Mouse (Mus musculus) heart, embryonic 10.5 days (tissue): Measurements from ENCODE around the gene Clic4. TPM values are rescaled to one million over a fixed set of nuclear protein-coding genes. Genes with fewer than 3 reads are reported as not detected.

Source experiments
- DNase-seq: peaks from one replicate; pipeline ENCODE4 v3.0.0-alpha.2; 2017; ENCODE audit warnings: low spot score
- H3K27ac ChIP-seq: fragments of 300-500 bp; sonication (generic); 2 replicates; pipeline ENCODE4 v1.5.1; 2016; ENCODE audit warnings: mild to moderate bottlenecking
- H3K27me3 ChIP-seq: fragments of 300-500 bp; sonication (generic); 2 replicates; pipeline ENCODE4 v1.6.1; 2016; ENCODE audit warnings: mild to moderate bottlenecking; ENCODE audit not compliant: poor library complexity, insufficient read depth, severe bottlenecking
- H3K36me3 ChIP-seq: fragments of 300-500 bp; sonication (generic); 2 replicates; pipeline ENCODE4 v1.6.1; 2016; ENCODE audit warnings: mild to moderate bottlenecking, moderate library complexity
- H3K4me1 ChIP-seq: fragments of 300-500 bp; sonication (generic); 2 replicates; pipeline ENCODE4 v1.6.1; 2016; ENCODE audit warnings: mild to moderate bottlenecking
- H3K4me3 ChIP-seq: fragments of 300-500 bp; sonication (generic); 2 replicates; pipeline ENCODE4 v1.5.1; 2016; ENCODE audit warnings: mild to moderate bottlenecking, moderate library complexity
- H3K9me3 ChIP-seq: fragments of 300-500 bp; sonication (generic); 2 replicates; pipeline ENCODE4 v1.6.1; 2016; ENCODE audit warnings: mild to moderate bottlenecking, moderate library complexity
- WGBS: fragments of 180-500 bp; shearing (Covaris S2); methylation state at CpG from one replicate; pipeline ENCODE4 v1.1.7; 2016; 5-methylcytosine and 5-hydroxymethylcytosine counted together
- polyA plus RNA-seq: library from polyadenylated mRNA; unstranded; fragments of >200 nt; fragmentation: Nextera tagmentation; extraction: Ambion mirVana; gene quantifications from 2 replicates; pipeline ENCODE4 v1.2.1, GENCODE M21; 2016

Clic4 gene
- polyA plus RNA-seq, 1 experiment from 2014 or later: 263 TPM

DNA sequence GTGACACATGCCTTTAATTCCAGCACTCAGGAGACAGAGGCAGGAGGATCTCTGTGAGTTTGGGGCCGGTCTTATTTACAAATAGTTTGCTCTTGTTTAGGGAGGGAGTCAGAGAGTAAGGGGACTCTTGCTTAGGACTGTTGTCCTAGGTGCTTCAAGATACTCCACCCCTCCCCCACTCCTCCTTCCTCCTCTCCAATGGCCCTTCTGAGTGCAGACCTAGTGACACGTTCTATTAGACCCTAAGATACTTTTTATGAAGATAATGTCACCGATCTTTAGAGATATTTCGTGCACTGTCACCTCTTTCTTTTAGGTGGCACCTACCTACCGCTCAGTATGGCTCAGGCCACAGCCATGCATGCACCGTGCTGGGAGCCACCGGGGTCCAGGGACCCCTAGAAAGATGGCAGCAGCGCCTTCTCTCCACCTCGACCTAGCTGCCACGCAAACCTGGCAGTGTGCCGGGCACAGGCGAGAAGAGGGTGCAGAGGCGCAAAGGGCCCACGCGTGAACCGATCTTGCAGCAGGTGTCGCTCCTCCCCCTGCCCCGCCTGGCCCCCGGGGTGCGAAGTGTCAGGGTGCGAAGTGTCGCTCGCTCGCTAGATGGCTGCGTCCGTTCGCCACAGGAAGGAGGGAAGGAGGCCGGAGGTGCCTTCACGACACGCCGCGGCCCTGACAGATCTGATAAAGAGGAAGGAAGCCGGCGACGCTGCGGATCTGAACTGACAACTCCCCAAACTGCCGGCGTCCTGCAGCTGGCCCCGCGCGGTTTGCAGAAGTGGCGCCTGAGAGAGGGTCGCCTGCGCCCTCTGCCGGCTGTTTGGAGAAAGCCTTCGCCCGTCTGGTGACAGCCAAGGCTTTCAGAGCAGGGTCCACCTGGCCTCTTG is 66.7 kb downstream of the Clic4 start:
- Histone ChIP-seq H3K27ac (no peak overlapping the region), H3K27me3 (peaks cover 54% of the 10 kb centered on the region), H3K4me1 (peaks cover 21% of the 10 kb centered on the region), H3K4me3 (peak overlapping the region; percentile 56), H3K9me3 (no peaks in the 10 kb centered on the region), H3K36me3 (peaks cover 10% of the 10 kb centered on the region)
- DNase-seq: peak; percentile 91
- WGBS: 2% methylated on average over 39 of the region's 47 CpGs

DNA sequence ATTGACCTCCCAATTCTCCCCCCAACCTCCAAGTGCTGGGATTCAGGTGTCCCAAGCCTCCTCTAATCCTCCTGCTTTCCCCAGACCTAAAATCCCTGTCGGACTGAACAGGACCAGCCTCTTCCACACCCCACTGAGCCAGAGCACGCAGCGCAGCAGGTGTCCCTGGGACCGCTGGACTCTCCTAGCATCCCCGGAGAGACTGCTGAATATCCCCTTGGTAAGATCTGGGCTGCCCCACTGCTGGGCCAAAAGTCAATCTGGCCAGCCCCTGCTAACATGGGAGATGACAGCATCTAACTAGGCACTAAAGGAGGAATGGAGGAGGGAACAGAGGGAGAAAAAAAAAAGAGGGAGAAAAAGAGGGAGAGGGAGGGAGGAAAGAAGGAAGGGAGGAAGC is 67.4 kb downstream of the Clic4 start:
- Histone ChIP-seq H3K36me3 (peaks cover 3% of the 10 kb centered on the region; the same call in 1 of the 2 replicates), H3K4me3 (no peak overlapping the region), H3K27ac (no peak overlapping the region), H3K27me3 (peaks cover 55% of the 10 kb centered on the region), H3K9me3 (no peaks in the 10 kb centered on the region), H3K4me1 (peaks cover 21% of the 10 kb centered on the region)
- DNase-seq: no peak
- 11% methylated on average over 5 of the region's 5 CpGs for WGBS

DNA sequence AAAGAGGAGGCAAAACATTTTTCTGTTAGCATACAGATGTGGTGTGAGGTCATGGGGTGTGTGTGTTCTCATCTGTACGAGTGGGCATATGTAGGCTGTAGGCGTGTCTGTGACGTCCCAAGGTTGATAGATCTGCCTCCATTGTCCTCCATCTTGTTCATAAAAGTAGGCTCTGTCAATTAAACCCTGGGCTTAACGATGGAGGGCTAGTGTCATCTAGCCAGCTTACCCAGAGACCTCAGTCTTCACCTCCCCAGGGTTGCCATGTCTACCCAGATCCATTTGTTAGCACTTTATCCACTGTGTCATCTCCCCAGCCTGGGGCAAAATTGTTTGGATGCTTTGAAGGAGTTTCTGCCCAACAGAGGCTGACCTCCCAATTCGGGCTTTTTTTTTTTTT is 67.9 kb downstream of the Clic4 start:
- WGBS: 52% methylated on average over 5 of the region's 5 CpGs
- H3K4me3 ChIP-seq: no peak overlapping the region
- H3K27ac ChIP-seq: no peak overlapping the region
- H3K36me3 ChIP-seq: no peaks in the 10 kb centered on the region
- H3K9me3 ChIP-seq: no peaks in the 10 kb centered on the region
- DNase-seq: no peak
- H3K4me1 ChIP-seq: peaks cover 21% of the 10 kb centered on the region
- H3K27me3 ChIP-seq: peaks cover 61% of the 10 kb centered on the region

DNA sequence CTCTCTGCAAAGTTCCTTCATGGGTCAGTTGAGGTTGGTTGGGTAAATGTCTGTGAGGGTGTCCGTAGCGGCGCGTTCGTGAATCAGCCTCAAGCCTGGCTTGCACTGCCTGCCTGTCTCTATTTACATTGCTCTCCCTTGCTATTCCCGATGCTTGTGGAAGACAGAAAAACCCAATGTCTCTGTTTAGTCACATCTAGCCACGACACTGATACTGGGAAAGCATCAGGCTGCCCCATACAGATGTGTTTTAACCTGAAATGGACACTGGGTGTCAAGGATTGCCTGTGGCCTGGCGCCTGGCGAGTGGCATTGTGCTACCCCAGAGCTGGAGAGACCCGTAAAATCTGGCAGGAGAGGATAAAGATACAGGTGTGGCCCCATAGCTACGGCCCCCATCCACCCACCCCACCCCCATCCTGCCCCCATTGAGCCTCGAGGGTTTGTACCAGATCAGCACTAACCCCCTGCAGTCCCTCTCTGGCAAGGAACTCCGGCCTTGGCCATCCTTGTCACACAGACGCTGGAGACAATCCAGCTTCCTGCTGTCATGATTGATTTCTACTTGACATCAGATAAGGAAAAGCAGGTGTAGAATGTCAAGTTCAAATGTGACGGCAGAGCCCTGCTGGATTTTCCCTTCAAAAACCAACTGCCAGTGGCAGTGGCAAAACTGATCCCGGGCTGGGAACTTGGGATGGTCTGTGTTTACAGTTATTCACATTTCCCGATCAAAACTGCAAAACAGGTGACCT is 68.6 kb downstream of the Clic4 start:
- no peak for DNase-seq
- H3K36me3 ChIP-seq: no peaks in the 10 kb centered on the region
- peaks cover 21% of the 10 kb centered on the region for H3K4me1 ChIP-seq
- peak overlapping the region; percentile 54 for H3K4me3 ChIP-seq
- 0 out of 2 replicates have a peak overlapping the region, but pooled peaks have one; percentile 5 for H3K27ac ChIP-seq
- peaks cover 61% of the 10 kb centered on the region for H3K27me3 ChIP-seq
- WGBS: 14% methylated on average over 17 of the region's 17 CpGs
- no peaks in the 10 kb centered on the region for H3K9me3 ChIP-seq

GRCm38 (mm10) chr4:135203279-135203678 is 69.3 kb downstream of the Clic4 start:
- H3K36me3 ChIP-seq: no peaks in the 10 kb centered on the region
- no peak for DNase-seq
- WGBS: 9% methylated on average over 14 of the region's 14 CpGs
- H3K27me3 ChIP-seq: peaks cover 61% of the 10 kb centered on the region
- peaks cover 21% of the 10 kb centered on the region for H3K4me1 ChIP-seq
- peak overlapping the region; percentile 54 for H3K4me3 ChIP-seq
- peak overlapping the region; percentile 5; the same call in 1 of the 2 replicates for H3K27ac ChIP-seq
- no peaks in the 10 kb centered on the region for H3K9me3 ChIP-seq

DNA sequence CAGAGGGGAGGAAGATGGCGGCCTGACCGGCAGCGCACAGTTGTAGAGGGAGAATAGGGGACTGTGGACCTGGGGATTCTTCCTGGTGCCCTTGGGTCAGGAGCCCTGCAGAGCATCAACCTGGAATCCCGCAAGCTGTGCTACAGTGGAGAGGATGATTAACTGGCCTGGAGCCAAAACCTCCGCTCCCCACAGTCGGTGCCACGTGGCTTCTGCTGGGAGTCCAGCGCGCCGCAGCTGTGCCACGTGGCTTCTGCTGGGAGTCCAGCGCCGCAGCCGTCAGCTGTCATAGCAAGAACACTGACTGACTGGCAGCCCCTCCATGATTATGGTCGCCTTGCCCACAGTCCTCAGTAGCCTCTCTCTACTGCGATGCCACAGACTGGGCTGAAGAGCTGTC is 70.8 kb downstream of the Clic4 start:
- WGBS: 82% methylated on average over 16 of the region's 16 CpGs
- Histone ChIP-seq H3K27me3 (peaks cover 55% of the 10 kb centered on the region), H3K4me1 (peaks cover 21% of the 10 kb centered on the region), H3K27ac (no peak overlapping the region), H3K9me3 (no peaks in the 10 kb centered on the region), H3K4me3 (no peak overlapping the region), H3K36me3 (no peaks in the 10 kb centered on the region)
- no peak for DNase-seq

DNA sequence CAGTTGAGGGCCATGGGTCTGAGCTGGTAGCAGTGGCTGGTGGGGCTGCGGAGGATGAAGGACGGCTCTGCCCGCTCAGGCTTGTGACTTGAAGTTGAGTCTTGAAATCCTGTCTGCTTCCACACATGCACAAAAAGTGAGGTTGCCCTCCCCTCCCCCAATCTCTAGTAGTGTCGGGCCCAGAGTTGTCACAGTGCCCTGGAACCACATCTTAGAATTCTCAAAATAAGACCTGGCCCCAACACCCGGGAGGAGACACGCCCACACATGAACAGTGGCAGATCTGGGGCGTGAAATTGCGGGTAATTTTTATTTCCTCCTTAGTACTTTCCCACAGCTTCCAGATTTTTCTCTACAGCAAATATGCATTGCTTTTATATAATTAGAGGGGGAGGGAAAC is 74.8 kb downstream of the Clic4 start:
- WGBS: 82% methylated on average over 8 of the region's 8 CpGs
- no peak overlapping the region for H3K27ac ChIP-seq
- H3K4me1 ChIP-seq: no peaks in the 10 kb centered on the region
- peaks cover 40% of the 10 kb centered on the region; the same call in 1 of the 2 replicates for H3K27me3 ChIP-seq
- no peaks in the 10 kb centered on the region for H3K36me3 ChIP-seq
- no peak overlapping the region for H3K4me3 ChIP-seq
- DNase-seq: no peak
- no peaks in the 10 kb centered on the region; the same call in 1 of the 2 replicates for H3K9me3 ChIP-seq

DNA sequence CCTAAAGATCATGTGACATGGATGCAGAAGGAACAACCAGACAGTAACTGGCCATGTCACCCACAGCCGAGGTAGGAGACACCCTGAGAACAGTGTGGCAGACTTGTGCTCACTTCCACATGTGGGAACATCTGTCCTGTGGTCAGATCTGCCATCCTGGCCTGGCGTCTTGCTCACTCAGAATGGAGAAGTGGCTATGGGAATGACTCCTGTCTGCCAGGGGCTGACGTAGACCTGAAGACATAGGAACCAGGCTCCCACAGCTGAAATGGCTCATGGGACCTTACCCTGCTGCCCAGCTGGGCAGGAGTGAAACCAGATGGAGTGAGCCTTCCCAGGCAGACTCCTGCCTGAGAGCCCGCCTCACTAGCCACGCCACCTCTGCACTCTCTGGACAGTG is 79.8 kb downstream of the Clic4 start:
- Histone ChIP-seq H3K4me3 (no peak overlapping the region), H3K9me3 (no peaks in the 10 kb centered on the region; the same call in 1 of the 2 replicates), H3K4me1 (no peaks in the 10 kb centered on the region), H3K27ac (no peak overlapping the region), H3K27me3 (peaks cover 34% of the 10 kb centered on the region; the same call in 1 of the 2 replicates), H3K36me3 (no peaks in the 10 kb centered on the region)
- WGBS: 74% methylated on average over 5 of the region's 5 CpGs
- DNase-seq: no peak

- 76% methylated on average over 11 of the region's 11 CpGs for WGBS
- Histone ChIP-seq H3K4me1 (no peaks in the 10 kb centered on the region), H3K4me3 (no peak overlapping the region), H3K36me3 (no peaks in the 10 kb centered on the region), H3K27ac (no peak overlapping the region), H3K9me3 (no peaks in the 10 kb centered on the region; the same call in 1 of the 2 replicates), H3K27me3 (peaks cover 26% of the 10 kb centered on the region; the same call in 1 of the 2 replicates)
- DNase-seq: no peak
Observed at GRCm38 (mm10) chr4:135191604-135192003, 81.0 kb downstream of the Clic4 start.

- H3K4me3 ChIP-seq: no peak overlapping the region
- no peaks in the 10 kb centered on the region for H3K36me3 ChIP-seq
- WGBS: 63% methylated on average over 1 of the region's 1 CpGs
- H3K27ac ChIP-seq: no peak overlapping the region
- no peaks in the 10 kb centered on the region; the same call in 1 of the 2 replicates for H3K9me3 ChIP-seq
- no peak for DNase-seq
- peaks cover 26% of the 10 kb centered on the region; the same call in 1 of the 2 replicates for H3K27me3 ChIP-seq
- no peaks in the 10 kb centered on the region for H3K4me1 ChIP-seq
Observed at GRCm38 (mm10) chr4:135191185-135191584, 81.4 kb downstream of the Clic4 start.

GRCm38 (mm10) chr4:135190364-135190763 is 82.2 kb downstream of the Clic4 start:
- no peak for DNase-seq
- WGBS: 81% methylated on average over 1 of the region's 1 CpGs
- Histone ChIP-seq H3K4me1 (no peaks in the 10 kb centered on the region), H3K4me3 (no peak overlapping the region), H3K27me3 (peaks cover 26% of the 10 kb centered on the region; the same call in 1 of the 2 replicates), H3K27ac (no peak overlapping the region), H3K9me3 (no peaks in the 10 kb centered on the region; the same call in 1 of the 2 replicates), H3K36me3 (no peaks in the 10 kb centered on the region)

DNA sequence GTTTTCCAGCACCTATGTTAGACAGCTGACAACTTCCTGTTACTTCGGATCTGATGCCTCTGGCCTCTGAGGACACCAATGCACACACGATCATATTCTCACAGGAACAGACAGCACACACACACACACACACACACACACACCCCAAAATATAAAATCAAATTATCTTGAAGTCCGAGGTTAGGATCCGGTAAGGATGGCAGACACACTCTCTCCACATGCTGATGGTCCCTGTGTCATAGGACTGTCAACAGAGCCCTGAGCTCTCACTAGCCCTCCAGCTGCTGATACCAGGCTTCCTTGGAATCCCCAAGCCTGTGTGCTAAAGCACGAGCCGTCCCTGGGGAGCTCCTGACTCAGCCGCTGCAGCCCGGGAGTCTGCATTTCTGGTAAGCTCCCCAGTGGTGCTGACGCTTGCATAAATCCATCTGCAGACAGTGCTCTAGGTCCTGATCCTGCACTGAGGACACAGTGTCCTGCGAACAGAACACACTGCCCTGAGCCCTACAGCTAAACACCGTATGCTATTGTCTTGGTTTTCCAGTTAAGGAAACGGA is 83.1 kb downstream of the Clic4 start:
- Histone ChIP-seq H3K4me1 (no peaks in the 10 kb centered on the region), H3K9me3 (no peaks in the 10 kb centered on the region), H3K27me3 (peaks cover 26% of the 10 kb centered on the region; the same call in 1 of the 2 replicates), H3K4me3 (no peak overlapping the region), H3K36me3 (no peaks in the 10 kb centered on the region), H3K27ac (no peak overlapping the region)
- no peak for DNase-seq
- 80% methylated on average over 12 of the region's 12 CpGs for WGBS
